Mouse (Mus musculus): ENCODE results near the gene Ikzf4.
"Not testable (repeated sequence)": the region's sequence is repeated elsewhere in the genome, so short reads cannot be mapped to it uniquely, and the experiment has no call there.

- TF ChIP-seq CTCF (IDR thresholded peaks at IDR 0.05; ENCODE audit: low read depth, low read length); POLR2A (IDR thresholded peaks at IDR 0.05; ENCODE audit: borderline replicate concordance, low read depth, low read length): not testable (repeated sequence)
Observed at GRCm38 (mm10) chr10:128630306-128630705, 15.5 kb downstream of the Ikzf4 start.
